Mouse (Mus musculus): Measurements from ENCODE around the gene Ubox5.

The Ubox5 gene

GRCm38 (mm10) chr2:130577021-130577420 is 52.8 kb downstream of the Ubox5 start:
- no peak for DNase-seq

- peak; percentile 21 to 62 for DNase-seq
These were observed 53.3 kb downstream of the Ubox5 start for GRCm38 (mm10) chr2:130576564-130576963.

- no peak for DNase-seq
These were observed 54.0 kb downstream of the Ubox5 start, which contains the start of gene Oxt for GRCm38 (mm10) chr2:130575873-130576272. Gene Oxt (plus strand): TSS chr2:130576173.

- DNase-seq, result no peak
These were observed 54.9 kb downstream of the Ubox5 start for GRCm38 (mm10) chr2:130574960-130575359.

- no peak for DNase-seq
These were observed 59.9 kb downstream of the Ubox5 start for GRCm38 (mm10) chr2:130569926-130570325.

GRCm38 (mm10) chr2:130568921-130569320 is 60.9 kb downstream of the Ubox5 start:
- peak; percentile 49 to 61 for DNase-seq

- no peak for DNase-seq
These were observed 64.9 kb downstream of the Ubox5 start for GRCm38 (mm10) chr2:130564983-130565382.

- DNase-seq, result peak in 1 of 2 experiments; percentile 23
These were observed 65.8 kb downstream of the Ubox5 start for GRCm38 (mm10) chr2:130564063-130564462.

- peak; percentile 95 to 97 for DNase-seq
These were observed 66.4 kb downstream of the Ubox5 start, which contains the start of gene Mrps26 for GRCm38 (mm10) chr2:130563212-130564055. Gene Mrps26 (plus strand): TSS chr2:130563742.

GRCm38 (mm10) chr2:130558015-130558414 is 71.8 kb downstream of the Ubox5 start:
- no peak for DNase-seq

GRCm38 (mm10) chr2:130557462-130557861 is 72.4 kb downstream of the Ubox5 start:
- DNase-seq, result no peak

GRCm38 (mm10) chr2:130556292-130556691 is 73.5 kb downstream of the Ubox5 start:
- DNase-seq, result peak; percentile 25 to 46

GRCm38 (mm10) chr2:130554841-130555240 is 75.0 kb downstream of the Ubox5 start:
- no peak for DNase-seq

- DNase-seq, result no peak
These were observed 82.9 kb downstream of the Ubox5 start for GRCm38 (mm10) chr2:130546957-130547356.

GRCm38 (mm10) chr2:130540266-130540665 is 89.6 kb downstream of the Ubox5 start:
- no peak for DNase-seq

Measured in kidney, postnatal 36 days (tissue).